Mouse (Mus musculus) heart, embryonic 15.5 days (tissue): Measurements from ENCODE around the gene Tmem186. TPM values are rescaled to one million over a fixed set of nuclear protein-coding genes. Genes with fewer than 3 reads are reported as not detected.

Experiments used
- ATAC-seq: fragments of 200-750 bp; cut with Nextera tagmentation; replicated peaks from 2 replicates; pipeline ENCODE4 v1.8.0; 2017; ENCODE audit warnings: low read depth, moderate TSS enrichment; ENCODE audit not compliant: insufficient number of reproducible peaks, insufficient read depth, low FRiP score
- H3K27ac ChIP-seq: fragments of 300-500 bp; sonication (generic); 2 replicates; pipeline ENCODE4 v1.5.1; 2015; ENCODE audit warnings: mild to moderate bottlenecking, inconsistent platforms
- H3K27me3 ChIP-seq: fragments of 300-500 bp; sonication (generic); 2 replicates; pipeline ENCODE4 v1.6.1; 2015; ENCODE audit warnings: inconsistent platforms
- H3K36me3 ChIP-seq: fragments of 300-500 bp; sonication (generic); 2 replicates; pipeline ENCODE4 v1.6.1; 2015; ENCODE audit warnings: mild to moderate bottlenecking, inconsistent platforms
- H3K4me1 ChIP-seq: fragments of 300-500 bp; sonication (generic); replicated peaks from 2 replicates; pipeline ENCODE4 v1.6.1; 2015; ENCODE audit warnings: inconsistent platforms
- H3K4me2 ChIP-seq: fragments of 300-500 bp; sonication (generic); 2 replicates; pipeline ENCODE4 v1.6.1; 2015; ENCODE audit warnings: inconsistent platforms, mild to moderate bottlenecking, moderate library complexity
- H3K4me3 ChIP-seq: fragments of 300-500 bp; sonication (generic); 2 replicates; pipeline ENCODE4 v1.5.1; 2015; ENCODE audit warnings: mild to moderate bottlenecking, inconsistent platforms
- H3K9ac ChIP-seq: fragments of 300-500 bp; sonication (generic); 2 replicates; pipeline ENCODE4 v1.6.1; 2015; ENCODE audit warnings: mild to moderate bottlenecking, inconsistent platforms
- H3K9me3 ChIP-seq: fragments of 300-500 bp; sonication (generic); replicated peaks from 2 replicates; pipeline ENCODE4 v1.6.1; 2016; ENCODE audit warnings: inconsistent platforms
- WGBS: fragments of 180-500 bp; shearing (Covaris S2); methylation state at CpG from one replicate; pipeline ENCODE4 v1.1.7; 2015; ENCODE audit warnings: mixed read lengths; 5-methylcytosine and 5-hydroxymethylcytosine counted together
- polyA plus RNA-seq: library from polyadenylated mRNA; unstranded; fragments of >200 nt; fragmentation: Nextera tagmentation; extraction: Ambion mirVana; gene quantifications from 2 replicates; pipeline ENCODE4 v1.2.1, GENCODE M21; 2015

The Tmem186 gene
- polyA plus RNA-seq, 1 experiment from 2014 or later = 14.9 TPM

DNA sequence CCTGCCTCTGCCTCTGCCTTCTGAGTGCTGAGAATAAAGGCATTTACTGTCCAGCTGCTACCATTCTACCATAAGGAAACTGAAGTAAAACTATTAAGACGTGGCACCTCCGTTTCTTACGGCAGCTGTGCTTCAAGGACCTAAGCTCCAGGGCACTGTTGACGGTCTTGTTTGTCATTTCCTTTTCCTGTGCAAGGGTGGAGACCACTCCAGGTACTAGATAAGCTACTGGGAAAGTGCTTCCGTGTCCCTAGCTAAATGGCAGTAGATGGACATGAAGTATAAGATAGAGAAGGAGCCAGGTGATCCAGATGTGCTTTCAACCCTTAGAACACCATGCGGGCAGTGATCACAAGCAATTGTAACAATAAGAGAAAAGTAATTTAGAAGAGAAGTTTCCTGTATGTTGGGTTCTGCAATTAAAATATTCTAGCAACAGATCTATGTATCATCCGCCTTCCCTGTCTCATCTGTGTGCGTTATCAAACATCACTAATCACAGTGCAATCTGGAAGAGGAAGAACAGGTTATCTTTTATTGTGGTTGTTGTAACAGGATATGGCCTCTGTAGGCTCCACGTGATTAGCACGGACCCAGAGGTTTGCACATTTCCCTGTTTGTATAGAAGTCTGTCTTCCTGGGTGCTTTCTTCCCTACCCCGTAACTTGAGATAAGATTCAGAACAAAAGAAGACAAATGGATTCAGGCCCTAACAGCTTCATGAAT, 2.1 kb upstream of the Tmem186 start:
- H3K4me2 ChIP-seq = 0 out of 2 replicates have a peak overlapping the region, but pooled peaks have one; percentile 83
- no peaks in the 10 kb centered on the region for H3K9me3 ChIP-seq
- no peak overlapping the region for H3K4me3 ChIP-seq
- no peak overlapping the region for H3K27ac ChIP-seq
- 70% methylated on average over 11 of the region's 11 CpGs for WGBS
- H3K9ac ChIP-seq = no peak overlapping the region
- H3K27me3 ChIP-seq = no peaks in the 10 kb centered on the region
- peaks cover 26% of the 10 kb centered on the region for H3K36me3 ChIP-seq
- ATAC-seq = no peak
- H3K4me1 ChIP-seq = peaks cover 30% of the 10 kb centered on the region

DNA sequence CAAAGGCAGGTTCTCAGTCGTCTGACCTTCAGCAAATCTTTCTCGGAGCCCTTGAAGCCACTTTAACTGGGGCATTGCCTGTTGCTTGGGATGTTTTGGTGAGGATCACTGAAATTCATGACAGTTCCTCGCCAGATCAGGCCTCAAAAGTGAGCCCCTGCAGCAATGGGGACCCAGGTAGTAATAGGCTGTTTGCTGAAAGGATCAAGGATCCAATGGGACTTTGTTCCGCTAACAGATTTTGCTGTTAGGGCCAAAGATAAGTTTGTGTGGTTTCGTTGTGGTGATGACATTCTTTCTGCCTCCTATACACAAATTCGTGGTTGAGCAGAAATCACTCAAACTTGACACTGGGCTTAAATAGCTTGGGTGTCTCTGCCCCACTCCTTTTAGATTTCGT, 619 bp upstream of the Tmem186 start:
- Histone ChIP-seq H3K27me3 (no peaks in the 10 kb centered on the region), H3K4me3 (peak overlapping the region; percentile 93), H3K9ac (peak overlapping the region; percentile 80), H3K4me1 (peaks cover 30% of the 10 kb centered on the region), H3K36me3 (peaks cover 17% of the 10 kb centered on the region), H3K4me2 (peak overlapping the region; percentile 83), H3K9me3 (no peaks in the 10 kb centered on the region), H3K27ac (peak overlapping the region; percentile 92)
- 34% methylated on average over 7 of the region's 7 CpGs for WGBS
- ATAC-seq = no peak

DNA sequence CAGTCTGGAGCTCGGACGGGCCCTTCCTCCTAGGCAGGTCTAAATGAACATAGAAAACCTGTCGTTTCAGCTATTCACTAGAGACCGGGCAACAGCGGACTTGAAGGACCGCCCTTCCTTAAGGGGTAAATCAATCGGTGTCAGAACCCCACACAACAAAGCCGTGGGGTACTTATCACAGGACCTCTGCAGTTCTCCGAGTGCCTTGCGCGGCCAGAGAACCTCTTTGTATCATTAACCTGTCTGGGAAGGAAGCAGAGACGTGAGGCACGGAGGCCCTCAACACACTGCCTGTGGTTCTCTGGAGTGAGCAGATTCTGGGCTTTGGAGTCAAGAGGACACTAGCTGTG, 670 bp downstream of the Tmem186 start:
- H3K9me3 ChIP-seq = no peaks in the 10 kb centered on the region
- peak overlapping the region; percentile 80 for H3K9ac ChIP-seq
- 0 out of 2 replicates have a peak, but pooled peaks cover 11% of the 10 kb centered on the region for H3K36me3 ChIP-seq
- H3K4me1 ChIP-seq = peaks cover 30% of the 10 kb centered on the region
- peak overlapping the region; percentile 92 for H3K27ac ChIP-seq
- ATAC-seq = no peak
- peak overlapping the region; percentile 83 for H3K4me2 ChIP-seq
- H3K27me3 ChIP-seq = no peaks in the 10 kb centered on the region
- peak overlapping the region; percentile 93 for H3K4me3 ChIP-seq
- under 1% methylated on average over 13 of the region's 13 CpGs for WGBS

DNA sequence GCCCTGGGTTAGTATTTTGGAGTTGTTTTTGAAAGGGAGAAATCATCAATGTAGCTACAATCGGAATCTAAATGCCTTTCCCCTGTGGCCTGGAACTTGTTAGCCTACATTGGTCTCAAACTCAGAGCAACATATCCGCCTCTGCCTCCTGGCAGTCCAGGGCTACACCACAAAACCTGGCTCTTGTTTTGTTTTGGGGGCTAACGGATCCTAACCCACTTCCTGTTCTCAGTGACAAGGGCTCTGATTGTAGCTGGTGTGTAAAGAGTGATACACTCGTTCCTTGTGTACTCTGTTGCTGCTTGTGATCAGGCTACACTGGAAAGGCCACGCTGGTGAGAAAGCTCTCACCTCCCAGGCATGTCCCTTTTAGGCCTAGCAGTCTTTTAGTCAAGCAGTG, 6.1 kb downstream of the Tmem186 start:
- Histone ChIP-seq H3K9ac (no peak overlapping the region), H3K27ac (no peak overlapping the region), H3K27me3 (no peaks in the 10 kb centered on the region), H3K4me2 (no peak overlapping the region), H3K4me1 (peaks cover 9% of the 10 kb centered on the region), H3K36me3 (0 out of 2 replicates have a peak, but pooled peaks cover 11% of the 10 kb centered on the region), H3K4me3 (no peak overlapping the region), H3K9me3 (no peaks in the 10 kb centered on the region)
- WGBS = 80% methylated on average over 5 of the region's 5 CpGs
- ATAC-seq = no peak

DNA sequence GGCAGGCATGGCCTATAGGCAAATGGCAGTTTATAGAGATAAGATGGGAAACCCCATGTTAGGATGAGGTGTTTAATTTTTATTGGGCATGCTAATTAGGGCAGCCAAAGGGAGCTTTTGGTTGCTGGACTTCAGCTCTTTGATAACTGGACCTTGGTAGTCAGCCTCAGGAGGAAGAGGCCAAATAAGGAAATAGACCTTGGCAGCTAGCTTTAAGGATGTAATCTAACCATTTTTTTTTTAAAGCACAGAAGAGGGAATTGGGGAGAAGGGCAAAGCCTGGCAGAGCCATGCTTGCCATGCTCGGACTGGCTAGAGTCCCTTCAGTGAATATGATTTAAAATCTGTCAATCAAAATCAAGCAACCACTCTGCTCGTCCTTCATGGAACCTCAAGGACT, 7.1 kb downstream of the Tmem186 start:
- ATAC-seq = no peak
- Histone ChIP-seq H3K9ac (no peak overlapping the region), H3K9me3 (no peaks in the 10 kb centered on the region), H3K4me3 (no peak overlapping the region), H3K4me2 (no peak overlapping the region), H3K27ac (no peak overlapping the region), H3K27me3 (no peaks in the 10 kb centered on the region), H3K36me3 (0 out of 2 replicates have a peak, but pooled peaks cover 8% of the 10 kb centered on the region), H3K4me1 (no peaks in the 10 kb centered on the region)
- WGBS = 67% methylated on average over 2 of the region's 2 CpGs

GRCm38 (mm10) chr16:8620315-8621115, 17.0 kb downstream of the Tmem186 start:
- Histone ChIP-seq H3K36me3 (peaks cover 6% of the 10 kb centered on the region; the same call in 1 of the 2 replicates), H3K9ac (no peak overlapping the region), H3K4me2 (no peak overlapping the region), H3K4me3 (no peak overlapping the region), H3K27me3 (no peaks in the 10 kb centered on the region), H3K27ac (no peak overlapping the region), H3K9me3 (no peaks in the 10 kb centered on the region), H3K4me1 (no peaks in the 10 kb centered on the region)
- 72% methylated on average over 16 of the region's 16 CpGs for WGBS
- ATAC-seq = no peak

DNA sequence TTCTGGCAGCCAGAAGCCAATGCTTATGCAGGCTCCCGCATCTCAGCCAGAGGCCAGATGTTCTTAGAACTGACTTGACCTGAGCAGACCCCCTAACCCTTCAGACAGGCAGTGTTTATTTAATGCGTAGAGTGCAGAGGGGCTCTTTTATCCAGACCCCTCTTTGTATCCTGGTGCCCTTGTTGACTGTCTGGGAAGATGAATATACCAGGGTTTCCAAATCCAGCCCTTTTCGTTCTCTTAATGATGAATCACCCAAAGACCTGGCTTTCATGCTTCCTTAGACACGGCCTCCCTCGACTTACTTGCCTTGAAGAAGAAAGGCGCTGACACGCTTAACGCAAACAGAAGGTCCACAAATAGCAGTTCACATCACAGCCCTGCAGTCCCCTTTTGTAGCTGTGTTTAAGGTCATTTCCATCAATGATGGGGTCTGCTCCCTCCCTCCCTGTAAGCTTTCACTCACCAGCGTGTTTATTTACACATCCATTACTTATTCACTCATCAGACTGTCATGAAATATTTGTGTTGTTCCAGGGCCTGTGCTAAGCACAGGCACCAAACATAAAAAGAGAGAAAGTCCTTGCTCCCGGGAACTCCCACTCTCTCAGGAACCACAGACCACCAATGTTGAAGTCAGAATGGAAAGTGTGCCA, 17.7 kb downstream of the Tmem186 start:
- no peak overlapping the region for H3K4me3 ChIP-seq
- H3K9ac ChIP-seq = no peak overlapping the region
- no peaks in the 10 kb centered on the region for H3K4me1 ChIP-seq
- no peak overlapping the region for H3K4me2 ChIP-seq
- no peak overlapping the region for H3K27ac ChIP-seq
- H3K9me3 ChIP-seq = no peaks in the 10 kb centered on the region
- H3K27me3 ChIP-seq = no peaks in the 10 kb centered on the region
- 59% methylated on average over 10 of the region's 10 CpGs for whole genome bisulfite sequencing
- peaks cover 6% of the 10 kb centered on the region; the same call in 1 of the 2 replicates for H3K36me3 ChIP-seq
- no peak for ATAC-seq

DNA sequence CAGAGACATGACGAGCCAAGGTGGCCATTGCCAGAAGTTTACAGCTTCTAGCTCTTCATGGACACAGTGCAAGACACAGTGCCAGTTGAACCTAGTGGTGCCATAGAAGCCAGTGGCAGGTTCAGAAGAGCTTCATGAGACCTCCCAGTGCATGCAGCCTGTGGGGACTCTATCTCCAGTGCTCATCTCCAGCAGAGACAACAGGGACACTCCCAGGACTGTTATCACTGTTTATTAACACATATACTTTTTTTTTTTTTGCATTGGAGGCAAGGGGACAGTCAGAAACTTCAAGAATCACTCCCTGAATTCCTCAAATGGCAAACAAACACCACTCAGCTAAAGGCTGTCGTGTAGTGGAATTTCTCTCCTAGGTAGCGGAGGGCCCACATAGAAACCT, 24.1 kb downstream of the Tmem186 start:
- Histone ChIP-seq H3K9me3 (no peaks in the 10 kb centered on the region), H3K4me3 (no peak overlapping the region), H3K27ac (no peak overlapping the region), H3K9ac (no peak overlapping the region), H3K4me2 (no peak overlapping the region), H3K4me1 (no peaks in the 10 kb centered on the region), H3K27me3 (no peaks in the 10 kb centered on the region), H3K36me3 (0 out of 2 replicates have a peak, but pooled peaks cover 4% of the 10 kb centered on the region)
- 88% methylated on average over 3 of the region's 3 CpGs for WGBS
- no peak for ATAC-seq

GRCm38 (mm10) chr16:8613039-8613438, 24.5 kb downstream of the Tmem186 start:
- no peak overlapping the region for H3K27ac ChIP-seq
- no peaks in the 10 kb centered on the region for H3K9me3 ChIP-seq
- no peak overlapping the region for H3K4me2 ChIP-seq
- H3K9ac ChIP-seq = no peak overlapping the region
- no peaks in the 10 kb centered on the region for H3K4me1 ChIP-seq
- 80% methylated on average over 4 of the region's 4 CpGs for WGBS
- no peak for ATAC-seq
- 0 out of 2 replicates have a peak, but pooled peaks cover 3% of the 10 kb centered on the region for H3K36me3 ChIP-seq
- H3K27me3 ChIP-seq = no peaks in the 10 kb centered on the region
- no peak overlapping the region for H3K4me3 ChIP-seq

DNA sequence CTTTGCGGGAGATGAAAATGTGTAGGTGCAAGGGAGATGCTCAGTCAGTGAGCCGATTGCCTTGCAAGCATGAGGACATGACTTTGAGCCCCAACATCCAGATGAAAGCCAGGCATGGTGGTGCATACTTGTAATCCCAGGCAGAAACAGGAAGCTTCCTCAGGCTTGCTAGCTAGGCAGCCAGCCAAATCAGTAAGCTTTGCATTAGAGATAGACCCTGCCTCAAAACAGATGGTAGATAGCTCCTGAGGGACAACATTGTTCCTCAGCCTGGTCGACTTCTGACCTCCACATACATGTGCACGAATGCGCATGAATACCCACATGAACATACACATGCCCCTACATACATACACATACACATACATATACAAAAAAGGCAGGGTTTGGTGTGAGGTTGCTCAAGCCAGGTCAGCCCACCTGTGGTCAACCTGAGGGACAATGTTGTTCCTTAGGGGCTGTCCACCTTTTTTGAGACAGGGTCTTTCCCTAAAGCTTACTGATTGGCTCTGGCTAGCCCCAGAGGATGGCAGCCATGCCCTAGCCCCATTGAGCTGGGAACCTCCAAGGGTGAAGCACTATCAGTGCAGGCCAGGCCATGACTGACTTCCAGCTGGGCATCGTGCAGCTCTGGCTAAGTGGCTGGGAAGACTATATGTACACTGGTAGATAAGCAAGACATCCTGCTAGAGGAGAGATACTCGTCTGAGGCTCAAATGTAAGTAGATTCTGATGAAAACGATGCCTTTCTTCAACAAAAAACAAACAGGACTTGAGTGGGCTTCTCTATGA, 25.1 kb downstream of the Tmem186 start:
- H3K4me1 ChIP-seq = no peaks in the 10 kb centered on the region
- no peak overlapping the region for H3K4me3 ChIP-seq
- no peak overlapping the region for H3K4me2 ChIP-seq
- H3K36me3 ChIP-seq = 0 out of 2 replicates have a peak, but pooled peaks cover 3% of the 10 kb centered on the region
- 75% methylated on average over 8 of the region's 8 CpGs for WGBS
- ATAC-seq = no peak
- no peak overlapping the region for H3K27ac ChIP-seq
- no peaks in the 10 kb centered on the region for H3K27me3 ChIP-seq
- H3K9me3 ChIP-seq = no peaks in the 10 kb centered on the region
- H3K9ac ChIP-seq = no peak overlapping the region

GRCm38 (mm10) chr16:8610397-8610796, 27.1 kb downstream of the Tmem186 start:
- Histone ChIP-seq H3K4me3 (no peak overlapping the region), H3K36me3 (0 out of 2 replicates have a peak, but pooled peaks cover 3% of the 10 kb centered on the region), H3K4me1 (no peaks in the 10 kb centered on the region), H3K9ac (no peak overlapping the region), H3K4me2 (no peak overlapping the region), H3K27ac (no peak overlapping the region), H3K27me3 (no peaks in the 10 kb centered on the region), H3K9me3 (no peaks in the 10 kb centered on the region)
- no peak for ATAC-seq
- WGBS = 74% methylated on average over 3 of the region's 3 CpGs
